Mouse (Mus musculus) heart, adult 2 months (tissue): ENCODE measurements around the gene Rpusd3.

Source experiments
- CTCF ChIP-seq: fragments of 200-600 bp; IDR thresholded peaks from 2 replicates; pipeline ENCODE4 v1.8.1; 2022; ENCODE audit warnings: antibody characterized with exemption, mild to moderate bottlenecking, moderate library complexity
- POLR2A ChIP-seq: fragments of 200-500 bp; IDR thresholded peaks from 2 replicates; pipeline ENCODE4 v1.6.1; 2011; ENCODE audit warnings: mild to moderate bottlenecking, low read depth, low read length, control low read depth; ENCODE audit not compliant: insufficient read depth

- TF ChIP-seq POLR2A (no peak), CTCF (no peak)
Measured at GRCm38 (mm10) chr6:113377172-113377495, 42.0 kb downstream of the Rpusd3 start.
